Mouse (Mus musculus) liver, adult 2 months (tissue): ENCODE data around the gene Alkal2.
A peak's percentile ranks its signal among the peaks of the same experiment; 100 is the strongest.

Experiments
- CTCF ChIP-seq: fragments of 200-500 bp; IDR thresholded peaks from 2 replicates; pipeline ENCODE4 v1.5.1; 2011; ENCODE audit warnings: low read depth, low read length, control low read depth
- POLR2A ChIP-seq: fragments of 200-500 bp; IDR thresholded peaks from 2 replicates; pipeline ENCODE4 v1.6.1; 2011; ENCODE audit warnings: low read length, control low read depth; ENCODE audit not compliant: insufficient read depth; ENCODE audit errors: extremely low read depth

GRCm38 (mm10) chr12:30911261-30912047, 27.3 kb downstream of the Alkal2 start, which contains the start of the genes Acp1 and Sh3yl1:
- TF ChIP-seq CTCF (no peak), POLR2A (peak; percentile 63)
